Mouse (Mus musculus) lung, adult 2 months (tissue): ENCODE data around the gene Tph2. TPM values are rescaled to one million over a fixed set of nuclear protein-coding genes. Genes with fewer than 3 reads are reported as not detected.

ENCODE experiments used
- DNase-seq: peaks from one replicate; pipeline ENCODE4 v3.0.0; 2022
- H3K4me1 ChIP-seq: fragments of 200-500 bp; 2 replicates; pipeline ENCODE4 v1.6.1; 2011; ENCODE audit warnings: low read length; ENCODE audit not compliant: control insufficient read depth, insufficient read depth
- H3K4me3 ChIP-seq: fragments of 200-500 bp; replicated peaks from 2 replicates; pipeline ENCODE3; 2011; ENCODE audit warnings: low read depth, mild to moderate bottlenecking, control low read depth, low read length; ENCODE audit errors: extremely low read depth
- CTCF ChIP-seq: fragments of 200-500 bp; IDR thresholded peaks from 2 replicates; pipeline ENCODE4 v1.5.1; 2011; ENCODE audit warnings: mild to moderate bottlenecking, low read length, control low read depth; ENCODE audit not compliant: insufficient read depth
- POLR2A ChIP-seq: fragments of 200-500 bp; IDR thresholded peaks from 2 replicates; pipeline ENCODE4 v1.6.1; 2011; ENCODE audit warnings: low read depth, mild to moderate bottlenecking, control low read depth, low read length, borderline replicate concordance; ENCODE audit errors: extremely low read depth
- WGBS: fragments of 180-500 bp; shearing (Covaris S2); methylation state at CpG from one replicate; pipeline ENCODE4 v1.1.7; 2018; 5-methylcytosine and 5-hydroxymethylcytosine counted together
- polyA plus RNA-seq: library from polyadenylated mRNA; depleted of rRNA; stranded (reverse); fragments of >200 nt; gene quantifications from 2 replicates; pipeline ENCODE4 v1.2.3, GENCODE M21; 2012; rRNA removed

Gene Tph2
- polyA plus RNA-seq, 1 experiment = not detected

DNA sequence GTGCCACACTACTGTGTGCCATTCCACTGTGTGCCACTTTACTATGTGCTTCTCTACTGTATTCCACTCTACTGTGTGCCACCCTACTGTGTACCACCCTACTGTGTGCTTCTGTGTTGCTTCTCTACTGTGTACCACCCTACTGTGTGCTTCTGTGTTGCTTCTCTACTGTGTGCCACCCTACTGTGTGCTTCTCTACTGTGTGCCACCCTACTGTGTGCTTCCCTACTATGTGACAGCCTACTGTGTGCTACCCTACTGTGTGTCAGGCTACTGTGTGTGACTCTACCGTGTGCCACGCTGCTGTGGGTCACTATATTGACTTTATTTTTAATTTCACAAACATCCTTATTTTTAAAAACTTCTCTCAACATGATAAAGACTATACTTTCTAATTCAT, 136.3 kb downstream of the Tph2 start:
- Histone ChIP-seq H3K4me3 (no peak overlapping the region), H3K4me1 (no peaks in the 10 kb centered on the region)
- 85% methylated on average over 2 of the region's 2 CpGs for WGBS
- TF ChIP-seq POLR2A (no peak), CTCF (no peak)
- DNase-seq = no peak

DNA sequence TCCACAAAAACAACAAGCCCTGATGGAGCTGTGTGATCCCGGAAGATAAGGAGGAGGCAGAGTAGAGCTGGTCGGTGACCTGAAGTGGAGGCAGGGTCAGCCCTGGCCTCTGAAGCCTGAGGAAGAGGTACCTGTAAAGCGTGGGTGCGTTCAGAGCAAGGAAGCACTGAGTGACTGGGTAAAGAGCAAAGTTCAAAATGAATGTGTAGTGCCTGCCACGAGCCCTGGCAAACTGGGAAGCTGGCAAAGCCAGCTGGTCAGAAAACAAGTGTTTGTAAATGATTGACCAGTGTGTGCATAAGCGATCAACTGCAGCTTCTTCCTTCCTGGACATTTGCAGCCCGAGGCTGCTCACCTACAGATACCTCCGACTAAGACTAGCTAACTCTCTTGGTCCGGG, 149.1 kb downstream of the Tph2 start:
- Histone ChIP-seq H3K4me3 (no peak overlapping the region), H3K4me1 (no peaks in the 10 kb centered on the region)
- no peak for DNase-seq
- TF ChIP-seq POLR2A = no peak
- TF ChIP-seq CTCF = no peak
- WGBS = 85% methylated on average over 9 of the region's 9 CpGs

Other genes with a start within 250 kb of the Tph2 start
- 5.2 and 12.8 TPM in 2 replicates for gene Tbc1d15, start 66.4 kb upstream of the Tph2 start, polyA plus RNA-seq
- 25.4 and 27.9 TPM in 2 replicates for gene Rab21, start 130.6 kb upstream of the Tph2 start, polyA plus RNA-seq
- gene Tmem19, start 177.5 kb upstream of the Tph2 start, polyA plus RNA-seq = 10.1 and 18.3 TPM in 2 replicates
- gene Thap2, start 199.4 kb upstream of the Tph2 start, polyA plus RNA-seq = 6.1 and 6.2 TPM in 2 replicates
- 11.7 and 25.6 TPM in 2 replicates for gene Zfc3h1, start 199.9 kb upstream of the Tph2 start, polyA plus RNA-seq